Mouse (Mus musculus): ENCODE results near the gene H2al1f. TPM values are rescaled to one million over a fixed set of nuclear protein-coding genes. Genes with fewer than 3 reads are reported as not detected.

H2al1f gene
- total RNA-seq, 4 experiments from 2014 or later, result not detected

Other genes starting within 250 kb of the H2al1f start
- gene H2al1a, start 15.9 kb upstream of the H2al1f start, total RNA-seq (2022), result not detected
- gene H2al1b, start 12.7 kb upstream of the H2al1f start, total RNA-seq (2022), result not detected
- gene H2al1c, start 9.5 kb upstream of the H2al1f start, total RNA-seq (2022), result not detected
- not detected for gene H2al1d, start 6.3 kb upstream of the H2al1f start, total RNA-seq (2022)
- gene H2al1e, start 3.2 kb upstream of the H2al1f start, total RNA-seq (2022), result not detected
- not detected for gene H2al1g, start 3.1 kb downstream of the H2al1f start, total RNA-seq (2022)
- not detected for gene H2al1h, start 6.3 kb downstream of the H2al1f start, total RNA-seq (2022)
- not detected for gene H2al1i, start 9.5 kb downstream of the H2al1f start, total RNA-seq (2022)
- gene H2al1j, start 12.7 kb downstream of the H2al1f start, total RNA-seq (2022), result not detected

Data from layer of hippocampus, adult 8-10 months (tissue).